41 mouse cellular contexts compared by ENCODE assay signal in genomic region chr11:101639761-101640160, GRCm38 (mm10). TPM values are rescaled to one million over a fixed set of nuclear protein-coding genes. Genes with fewer than 3 reads are reported as not detected.
"Had no signal": no experiment of that assay in that cellular context is flagged by ENCODE, and none has a peak within 500 bp of the region (broad histone marks: within the 10 kb centered on the region; RNA-seq: fewer than 3 reads in every experiment).

No protein-coding gene starts in this region.

- H3K27me3 ChIP-seq: heart, embryonic 13.5 days; heart, embryonic 15.5 days; hindbrain, embryonic 13.5 days; hindbrain, embryonic 15.5 days; intestine, embryonic 15.5 days; kidney, embryonic 15.5 days; limb, embryonic 12.5 days; liver, embryonic 13.5 days had no signal

- DNase-seq: gastrocnemius, adult 2 months; gastrocnemius, postnatal 10 days; gastrocnemius, postnatal 25 days; heart, adult 2 months; heart, postnatal 14 days; heart, postnatal 36 days; kidney, adult 2 months; kidney, adult 9 months; kidney, postnatal 14 days; kidney, postnatal 36 days; layer of hippocampus, adult 9-11 months; liver; liver, embryonic 13.5 days had no signal

- H3K27ac ChIP-seq: gastrocnemius, adult 2 months; heart, adult 2 months; heart, embryonic 13.5 days; heart, embryonic 15.5 days; hindbrain, embryonic 13.5 days; hindbrain, embryonic 15.5 days; hindbrain, postnatal 0 days; intestine, embryonic 15.5 days; kidney, embryonic 15.5 days; kidney, postnatal 0 days; left cerebral cortex, adult 2 months; limb, embryonic 10.5 days; limb, embryonic 12.5 days; liver, embryonic 13.5 days; liver, embryonic 15.5 days had no signal

- H3K4me3 ChIP-seq: gastrocnemius, adult 2 months; heart, adult 2 months; heart, embryonic 13.5 days; heart, embryonic 15.5 days; hindbrain, embryonic 13.5 days; hindbrain, embryonic 15.5 days; intestine, embryonic 15.5 days; kidney, embryonic 15.5 days; left cerebral cortex, adult 2 months; limb, embryonic 10.5 days; limb, embryonic 12.5 days; liver, embryonic 13.5 days; liver, embryonic 15.5 days had no signal

- ATAC-seq: hindbrain, postnatal 0 days; inflammation-experienced regulatory T-cells, adult 6 months; intestine, embryonic 15.5 days; intestine, postnatal 0 days had no signal

- H3K36me3 ChIP-seq: hindbrain, embryonic 13.5 days; hindbrain, embryonic 15.5 days; intestine, embryonic 15.5 days; liver, embryonic 13.5 days; liver, embryonic 15.5 days had no signal

- H3K9ac ChIP-seq: heart, embryonic 13.5 days; heart, embryonic 15.5 days; hindbrain, embryonic 13.5 days; hindbrain, embryonic 15.5 days; intestine, embryonic 15.5 days; kidney, embryonic 15.5 days; limb, embryonic 12.5 days; liver, embryonic 13.5 days; liver, embryonic 15.5 days had no signal

- H3K4me2 ChIP-seq: heart, embryonic 11.5 days; heart, embryonic 13.5 days; heart, embryonic 15.5 days; hindbrain, embryonic 13.5 days; hindbrain, embryonic 15.5 days; intestine, embryonic 15.5 days; kidney, embryonic 15.5 days; limb, embryonic 12.5 days; liver, embryonic 11.5 days; liver, embryonic 13.5 days; liver, embryonic 15.5 days had no signal

- H3K9me3 ChIP-seq: heart, embryonic 13.5 days; heart, embryonic 15.5 days; hindbrain, embryonic 13.5 days; hindbrain, embryonic 15.5 days; intestine, embryonic 15.5 days; kidney, embryonic 15.5 days; limb, embryonic 10.5 days; limb, embryonic 12.5 days; liver, embryonic 13.5 days; liver, embryonic 15.5 days had no signal

- H3K4me1 ChIP-seq: intestine, embryonic 15.5 days; limb, embryonic 12.5 days had no signal

RNA-seq across cellular contexts. Expression of gene Gm11634, which starts 40.7 kb away (rescaled TPM):
- total RNA-seq: gastrocnemius, adult 2 months; gastrocnemius, postnatal 10 days; gastrocnemius, postnatal 25 days; gastrocnemius, postnatal 4 days; granulocyte monocyte progenitor cell, adult 5-6 weeks; heart, adult 2 months; heart, postnatal 14 days; heart, postnatal 36 days; hematopoietic stem cell, adult 5-6 weeks; hindbrain, postnatal 0 days; layer of hippocampus, adult 18-20 months; layer of hippocampus, adult 8-10 months; layer of hippocampus, postnatal 14 days; left cerebral cortex, adult 2 months; left cerebral cortex, postnatal 14 days; left cerebral cortex, postnatal 36 days had no signal
- polyA plus RNA-seq: heart, adult 2 months; heart, embryonic 11.5 days; heart, embryonic 13.5 days; heart, embryonic 15.5 days; heart, postnatal 0 days; hindbrain, embryonic 11.5 days; hindbrain, embryonic 13.5 days; hindbrain, embryonic 15.5 days; hindbrain, postnatal 0 days; intestine, embryonic 15.5 days; kidney, adult 2 months; kidney, embryonic 15.5 days; large intestine, adult 2 months; limb, embryonic 10.5 days; limb, embryonic 12.5 days; limb, embryonic 14.5 days; liver, embryonic 11.5 days; liver, embryonic 13.5 days had no signal
